Mouse (Mus musculus): ENCODE results near the gene Tcf7l1. TPM values are rescaled to one million over a fixed set of nuclear protein-coding genes. Genes with fewer than 3 reads are reported as not detected.

Gene Tcf7l1
- total and polyA plus RNA-seq, 3 experiments, result not detected

- H3K36me3 ChIP-seq (ENCODE audit: control insufficient read depth in 1 of 2, insufficient read depth in 2 of 2, low read length in 2 of 2), result no peaks in the 10 kb centered on the region
- no peaks in the 10 kb centered on the region for H3K79me2 ChIP-seq (ENCODE audit: control insufficient read depth, insufficient read depth, low read length, poor library complexity)
- no peaks in the 10 kb centered on the region for H3K4me1 ChIP-seq (ENCODE audit: control insufficient read depth in 1 of 2, insufficient read depth in 2 of 2, low read length in 2 of 2)
- no peak overlapping the region for H3K27ac ChIP-seq (ENCODE audit: control insufficient read depth, low read depth, low read length)
- no peaks in the 10 kb centered on the region; a peak in 3 of 4 replicates for H3K27me3 ChIP-seq (ENCODE audit: control insufficient read depth in 1 of 2, insufficient read depth in 2 of 2, low read length in 2 of 2)
- TF ChIP-seq TBP (IDR thresholded peaks at IDR 0.05; ENCODE audit: low read depth, low read length) (no peak), RCOR1 (IDR thresholded peaks at IDR 0.05; ENCODE audit: low read depth, low read length) (no peak), USF2 (IDR thresholded peaks at IDR 0.05; ENCODE audit: borderline replicate concordance in 1 of 2, insufficient read depth in 1 of 2, low read depth in 1 of 2, low read length in 2 of 2) (no peak), MXI1 (IDR thresholded peaks at IDR 0.05; ENCODE audit: low read depth, low read length) (no peak), CHD2 (IDR thresholded peaks at IDR 0.05; ENCODE audit: low read length) (no peak), SIN3A (IDR thresholded peaks at IDR 0.05; ENCODE audit: low read length) (no peak)
- H3K4me3 ChIP-seq (ENCODE audit: control insufficient read depth in 1 of 2, insufficient read depth in 1 of 2, low read depth in 2 of 2, low read length in 2 of 2), result no peak overlapping the region
- no peak overlapping the region for H3K9ac ChIP-seq (ENCODE audit: control insufficient read depth, low read depth, low read length, poor library complexity, severe bottlenecking)
- no peaks in the 10 kb centered on the region for H3K9me3 ChIP-seq (replicated peaks; ENCODE audit: insufficient read depth, low read length)
- DNase-seq (ENCODE audit: low read depth, low spot score), result no peak
Measured at GRCm38 (mm10) chr6:72733375-72733774, 55.7 kb downstream of the Tcf7l1 start.

GRCm38 (mm10) chr6:72732109-72732508, 56.9 kb downstream of the Tcf7l1 start:
- Histone ChIP-seq H3K27me3 (ENCODE audit: control insufficient read depth in 1 of 2, insufficient read depth in 2 of 2, low read length in 2 of 2) (no peaks in the 10 kb centered on the region; a peak in 3 of 4 replicates), H3K36me3 (ENCODE audit: control insufficient read depth in 1 of 2, insufficient read depth in 2 of 2, low read length in 2 of 2) (no peaks in the 10 kb centered on the region)

GRCm38 (mm10) chr6:72730560-72730849, 58.5 kb downstream of the Tcf7l1 start:
- no peak for DNase-seq (ENCODE audit: low read depth, low spot score)
- no peak overlapping the region for H3K9ac ChIP-seq (ENCODE audit: control insufficient read depth, low read depth, low read length, poor library complexity, severe bottlenecking)
- TF ChIP-seq MYC (IDR thresholded peaks at IDR 0.05; ENCODE audit: low read depth, low read length), result no peak
- TF ChIP-seq ZKSCAN1 (IDR thresholded peaks at IDR 0.05; ENCODE audit: low read depth, low read length), result no peak
- TF ChIP-seq MAZ (IDR thresholded peaks at IDR 0.05; ENCODE audit: low read depth, low read length), result no peak
- no peak for TF ChIP-seq TAL1 (IDR thresholded peaks at IDR 0.05; ENCODE audit: low read length)
- no peak for TF ChIP-seq POLR2AphosphoS2 (IDR thresholded peaks at IDR 0.05; ENCODE audit: low read length)
- no peak for TF ChIP-seq MAX (IDR thresholded peaks at IDR 0.05; ENCODE audit: low read length)
- no peak for TF ChIP-seq KAT2A (conservative IDR thresholded peaks at IDR 0.05; ENCODE audit: low read depth, low read length)
- TF ChIP-seq CTCF (IDR thresholded peaks at IDR 0.05 in 2 of 3, conservative IDR thresholded peaks at IDR 0.05 in 1 of 3; ENCODE audit: control insufficient read depth in 1 of 3, insufficient read depth in 1 of 3, low read depth in 2 of 3, low read length in 3 of 3, poor library complexity in 1 of 3, severe bottlenecking in 1 of 3), result no peak
- TF ChIP-seq E2F4 (IDR thresholded peaks at IDR 0.05; ENCODE audit: borderline replicate concordance, low read depth, low read length), result no peak
- no peak for TF ChIP-seq NRF1 (IDR thresholded peaks at IDR 0.05; ENCODE audit: insufficient read depth, low read depth, low read length, poor library complexity, severe bottlenecking)
- no peak for TF ChIP-seq POLR2AphosphoS5 (IDR thresholded peaks at IDR 0.05; ENCODE audit: borderline replicate concordance, low read depth, low read length)
- no peak for TF ChIP-seq ELF1 (IDR thresholded peaks at IDR 0.05; ENCODE audit: low read depth, low read length)
- no peak for TF ChIP-seq MXI1 (IDR thresholded peaks at IDR 0.05; ENCODE audit: low read depth, low read length)
- TF ChIP-seq TBP (IDR thresholded peaks at IDR 0.05; ENCODE audit: low read depth, low read length), result no peak
- TF ChIP-seq NELFE (IDR thresholded peaks at IDR 0.05; ENCODE audit: low read depth, low read length), result no peak
- no peak for TF ChIP-seq ETS1 (IDR thresholded peaks at IDR 0.05; ENCODE audit: low read depth, low read length)
- no peak for TF ChIP-seq ZC3H11A (IDR thresholded peaks at IDR 0.05; ENCODE audit: low read depth, low read length)

More at GRCm38 (mm10) chr6:72732109-72732508, 56.9 kb downstream of the Tcf7l1 start:
- Histone ChIP-seq H3K4me3 (ENCODE audit: control insufficient read depth in 1 of 2, insufficient read depth in 1 of 2, low read depth in 2 of 2, low read length in 2 of 2) (no peak overlapping the region), H3K4me1 (ENCODE audit: control insufficient read depth in 1 of 2, insufficient read depth in 2 of 2, low read length in 2 of 2) (no peaks in the 10 kb centered on the region), H3K27ac (ENCODE audit: control insufficient read depth, low read depth, low read length) (no peak overlapping the region), H3K9ac (ENCODE audit: control insufficient read depth, low read depth, low read length, poor library complexity, severe bottlenecking) (no peak overlapping the region), H3K9me3 (replicated peaks; ENCODE audit: insufficient read depth, low read length) (no peaks in the 10 kb centered on the region), H3K79me2 (ENCODE audit: control insufficient read depth, insufficient read depth, low read length, poor library complexity) (no peaks in the 10 kb centered on the region)
- TF ChIP-seq CHD2 (IDR thresholded peaks at IDR 0.05; ENCODE audit: low read length), result no peak
- no peak for TF ChIP-seq MEF2A (IDR thresholded peaks at IDR 0.05; ENCODE audit: extremely low read depth, insufficient replicate concordance, low read depth, low read length, poor library complexity, severe bottlenecking)
- no peak for TF ChIP-seq CHD1 (IDR thresholded peaks at IDR 0.05; ENCODE audit: low read depth, low read length)
- TF ChIP-seq MAFK (IDR thresholded peaks at IDR 0.05; ENCODE audit: borderline replicate concordance, low read depth, low read length), result no peak
- TF ChIP-seq E2F4 (IDR thresholded peaks at IDR 0.05; ENCODE audit: borderline replicate concordance, low read depth, low read length), result no peak
- no peak for TF ChIP-seq ZMIZ1 (IDR thresholded peaks at IDR 0.05; ENCODE audit: low read depth, low read length)
- TF ChIP-seq HCFC1 (IDR thresholded peaks at IDR 0.05; ENCODE audit: low read depth, low read length), result no peak
- TF ChIP-seq POLR2AphosphoS5 (IDR thresholded peaks at IDR 0.05; ENCODE audit: borderline replicate concordance, low read depth, low read length), result no peak
- no peak for TF ChIP-seq ZKSCAN1 (IDR thresholded peaks at IDR 0.05; ENCODE audit: low read depth, low read length)
- no peak for TF ChIP-seq TAL1 (IDR thresholded peaks at IDR 0.05; ENCODE audit: low read length)
- no peak for TF ChIP-seq POLR2A (IDR thresholded peaks at IDR 0.05; ENCODE audit: control insufficient read depth in 1 of 2, insufficient read depth in 1 of 2, low read depth in 1 of 2, low read length in 2 of 2, poor library complexity in 1 of 2)
- TF ChIP-seq MYB (IDR thresholded peaks at IDR 0.05; ENCODE audit: low read depth, low read length), result no peak
- TF ChIP-seq TBP (IDR thresholded peaks at IDR 0.05; ENCODE audit: low read depth, low read length), result no peak
- TF ChIP-seq SIN3A (IDR thresholded peaks at IDR 0.05; ENCODE audit: low read length), result no peak
- no peak for TF ChIP-seq USF2 (IDR thresholded peaks at IDR 0.05; ENCODE audit: borderline replicate concordance in 1 of 2, insufficient read depth in 1 of 2, low read depth in 1 of 2, low read length in 2 of 2)
- no peak for TF ChIP-seq NELFE (IDR thresholded peaks at IDR 0.05; ENCODE audit: low read depth, low read length)
- TF ChIP-seq ELF1 (IDR thresholded peaks at IDR 0.05; ENCODE audit: low read depth, low read length), result no peak
- TF ChIP-seq JUND (IDR thresholded peaks at IDR 0.05; ENCODE audit: low read depth, low read length), result no peak
- no peak for DNase-seq (ENCODE audit: low read depth, low spot score)

More at GRCm38 (mm10) chr6:72730560-72730849, 58.5 kb downstream of the Tcf7l1 start:
- Histone ChIP-seq H3K4me3 (ENCODE audit: control insufficient read depth in 1 of 2, insufficient read depth in 1 of 2, low read depth in 2 of 2, low read length in 2 of 2) (no peak overlapping the region), H3K79me2 (ENCODE audit: control insufficient read depth, insufficient read depth, low read length, poor library complexity) (no peaks in the 10 kb centered on the region), H3K27ac (ENCODE audit: control insufficient read depth, low read depth, low read length) (no peak overlapping the region), H3K36me3 (ENCODE audit: control insufficient read depth in 1 of 2, insufficient read depth in 2 of 2, low read length in 2 of 2) (no peaks in the 10 kb centered on the region), H3K27me3 (ENCODE audit: control insufficient read depth in 1 of 2, insufficient read depth in 2 of 2, low read length in 2 of 2) (no peaks in the 10 kb centered on the region; a peak in 3 of 4 replicates), H3K9me3 (replicated peaks; ENCODE audit: insufficient read depth, low read length) (no peaks in the 10 kb centered on the region), H3K4me1 (ENCODE audit: control insufficient read depth in 1 of 2, insufficient read depth in 2 of 2, low read length in 2 of 2) (no peaks in the 10 kb centered on the region)
